Comparison of ENCODE assay signal across 8 mouse cellular contexts in genomic region chr10:127514764-127515163, GRCm38 (mm10). TPM values are rescaled to one million over a fixed set of nuclear protein-coding genes. Genes with fewer than 3 reads are reported as not detected.
DNase-seq lines count a peak whose midpoint lies in the region; ATAC-seq and TF ChIP-seq lines count a peak whose summit lies in the region.

Gene Ndufa4l2, plus strand, starts transcription at chr10:127514967.

- TF ChIP-seq CTCF in testis, adult 2 months (IDR thresholded peaks at IDR 0.05; ENCODE audit: control insufficient read depth, insufficient read depth, insufficient replicate concordance, low read depth, low read length): no peak

- H3K4me2 ChIP-seq in hindbrain, embryonic 15.5 days: peak within 1 kb of the TSS; percentile 97

- no peak within 1 kb of the TSS for H3K9ac ChIP-seq in hindbrain, embryonic 15.5 days

- ATAC-seq in hindbrain, embryonic 15.5 days (ENCODE audit: low FRiP score, low read depth): no peak
- ATAC-seq in granulocyte monocyte progenitor cell, adult 5-6 weeks (replicated peaks; ENCODE audit: poor library complexity, severe bottlenecking): no peak

- 16% methylated on average over 6 of the region's 6 CpGs for WGBS in hindbrain, embryonic 15.5 days

- TF ChIP-seq POLR2A in testis, adult 2 months (IDR thresholded peaks at IDR 0.05; ENCODE audit: control insufficient read depth, low read depth, low read length): no peak

- no peak for DNase-seq in testis, postnatal 10 days (ENCODE audit: low spot score)
- no peak for DNase-seq in gastrocnemius, postnatal 10 days
- peak; percentile 42 for DNase-seq in lung, postnatal 36 days
- no peak for DNase-seq in layer of hippocampus, postnatal 14 days (ENCODE audit: low spot score in 2 of 2)
- no peak for DNase-seq in c-Kit-positive CD71-positive TER-119-positive erythroid progenitor cells, embryonic 14.5 days (ENCODE audit: low spot score)

- H3K9me3 ChIP-seq in hindbrain, embryonic 15.5 days: no peaks in the 10 kb centered on the region

- no peaks in the 10 kb centered on the region for H3K27me3 ChIP-seq in testis, adult 2 months (ENCODE audit: control insufficient read depth, insufficient read depth, low read length)
- no peaks in the 10 kb centered on the region for H3K27me3 ChIP-seq in hindbrain, embryonic 15.5 days

- H3K4me3 ChIP-seq in testis, adult 2 months (ENCODE audit: control insufficient read depth, low read depth, low read length): peak within 1 kb of the TSS; percentile 82
- 0 out of 2 replicates have a peak within 1 kb of the TSS, but pooled peaks have one; percentile 9 for H3K4me3 ChIP-seq in hindbrain, embryonic 15.5 days

- H3K27ac ChIP-seq in testis, adult 2 months (ENCODE audit: control insufficient read depth, insufficient read depth, low read depth, low read length): peak within 1 kb of the TSS; percentile 72
- peak within 1 kb of the TSS; percentile 99; the same call in 1 of the 2 replicates for H3K27ac ChIP-seq in hindbrain, embryonic 15.5 days (replicated peaks)

- H3K36me3 ChIP-seq in testis, adult 2 months (ENCODE audit: control insufficient read depth, insufficient read depth, low read length): no peaks in the 10 kb centered on the region
- H3K36me3 ChIP-seq in hindbrain, embryonic 15.5 days: peaks cover 10% of the 10 kb centered on the region

- H3K4me1 ChIP-seq in testis, adult 2 months (ENCODE audit: control insufficient read depth, insufficient read depth, low read length): peaks cover 67% of the 10 kb centered on the region
- H3K4me1 ChIP-seq in hindbrain, embryonic 15.5 days (replicated peaks): peaks cover 75% of the 10 kb centered on the region

RNA-seq across cellular contexts. Expression of gene Ndufa4l2, which starts in this region (rescaled TPM):
- 65.0 and 74.9 TPM in 2 replicates for polyA plus RNA-seq in testis, adult 2 months (2012; rRNA removed)
- 10 to 100 TPM; 20.5 to 24.2 TPM for total RNA-seq in gastrocnemius, postnatal 10 days (2021)
- 20.7 and 24.4 TPM in 2 replicates for polyA plus RNA-seq in hindbrain, embryonic 15.5 days (2015; fragmentation: Nextera tagmentation; extraction: Ambion mirVana)
- 1.2 TPM in 1 of 2 replicates, not detected in the other for total RNA-seq in granulocyte monocyte progenitor cell, adult 5-6 weeks (2014; fragmentation: Nextera tagmentation)
- not detected in 2 replicates for total RNA-seq in granulocyte monocyte progenitor cell, adult 5-6 weeks (2017)
- 1 to 10 TPM; 4.8 to 6.9 TPM for total RNA-seq in layer of hippocampus, postnatal 14 days (2021)
